ENCODE assay signal across 10 mouse cellular contexts in the genomic region with DNA sequence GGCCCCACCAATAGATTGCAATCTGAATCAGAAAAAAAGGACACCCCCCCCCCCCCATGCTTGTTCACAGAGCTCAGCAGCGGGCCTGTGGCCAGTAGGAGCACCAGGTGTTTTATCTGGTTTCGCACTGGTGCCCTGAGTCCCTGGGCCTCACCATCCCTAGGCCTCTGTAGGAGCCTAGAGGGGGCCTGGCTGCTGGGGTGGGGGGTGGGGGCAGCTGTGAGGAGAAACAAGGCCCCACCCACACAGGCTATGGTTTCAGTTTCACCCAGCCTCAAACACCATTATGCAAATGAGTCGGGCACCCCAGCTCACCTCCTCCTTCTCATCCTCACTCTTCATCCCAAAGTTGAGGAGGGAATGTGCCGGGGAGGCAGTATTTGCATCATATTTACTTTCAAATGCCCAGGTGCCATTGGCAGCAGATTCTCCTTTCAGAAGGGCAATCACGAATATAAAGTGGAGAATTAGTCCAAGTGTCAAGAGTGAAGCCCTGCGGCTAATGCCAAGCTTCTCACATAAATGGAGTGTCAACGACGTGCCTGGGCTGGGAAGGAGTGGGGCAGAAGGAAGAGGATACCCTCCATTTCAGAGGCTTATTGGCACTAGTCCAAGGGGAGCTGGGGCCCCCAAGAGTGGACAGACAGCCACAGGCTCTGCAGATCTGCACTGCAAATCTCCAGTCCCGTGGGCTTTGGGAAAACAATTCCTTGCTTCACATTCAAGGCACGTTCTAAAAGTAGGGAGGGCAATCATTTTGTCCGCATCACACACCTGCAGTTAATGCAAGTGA.
DNase-seq lines count a peak whose midpoint lies in the region; ATAC-seq and TF ChIP-seq lines count a peak whose summit lies in the region.
"Had no signal": no experiment of that assay in that cellular context is flagged by ENCODE, and none has a peak within 500 bp of the region (broad histone marks: within the 10 kb centered on the region; RNA-seq: fewer than 3 reads in every experiment).

No protein-coding gene starts in this region.

- in situ Hi-C loops in CH12.LX (cut with MboI; ENCODE audit: low pct_ligation_motif_present, low pct_unique_long_range_greater_than_20kb, low sequenced_read_pairs): loop anchor here (5.0 to 10.0 kb wide), 3 partner anchors 141 to 511 kb away; no protein-coding TSS in a partner anchor

- dilution Hi-C loops in CH12.LX (cut with MboI; ENCODE audit: extremely low pct_ligation_motif_present, extremely low pct_unique_long_range_greater_than_20kb, low sequenced_read_pairs): no loop called here

- peaks cover 25% of the 10 kb centered on the region for H3K4me1 ChIP-seq in heart, embryonic 15.5 days (replicated peaks)
- peaks cover 23% of the 10 kb centered on the region for H3K4me1 ChIP-seq in lung, embryonic 15.5 days
- H3K4me1 ChIP-seq in CH12.LX (ENCODE audit: control insufficient read depth in 1 of 2, insufficient read depth in 2 of 2): peaks cover 29 to 76% of the 10 kb centered on the region in 2 experiments

- H3K27ac ChIP-seq in heart, embryonic 15.5 days: no peak overlapping the region
- H3K27ac ChIP-seq in lung, embryonic 15.5 days: no peak overlapping the region
- H3K27ac ChIP-seq in CH12.LX (ENCODE audit: insufficient read depth, low read depth): no peak overlapping the region
- H3K27ac ChIP-seq: stomach, embryonic 15.5 days had no signal

- no peak for TF ChIP-seq CTCF in CH12.LX (conservative IDR thresholded peaks at IDR 0.05 in 1 of 2, IDR thresholded peaks at IDR 0.05 in 1 of 2; ENCODE audit: low read depth in 2 of 2, low read length in 2 of 2)

- H3K4me3 ChIP-seq in heart, embryonic 15.5 days: no peak overlapping the region
- H3K4me3 ChIP-seq in lung, embryonic 15.5 days: no peak overlapping the region
- no peak overlapping the region for H3K4me3 ChIP-seq in CH12.LX (replicated peaks in 1 of 3; ENCODE audit: low read depth in 2 of 3, low read length in 2 of 3, poor library complexity in 1 of 3)
- H3K4me3 ChIP-seq: stomach, embryonic 15.5 days had no signal

- 0 out of 2 replicates have a peak, but pooled peaks have one; percentile 35 for ATAC-seq in heart, embryonic 15.5 days (replicated peaks; ENCODE audit: insufficient number of reproducible peaks, insufficient read depth, low FRiP score, low read depth)
- peak; percentile 62 for ATAC-seq in lung, embryonic 15.5 days (ENCODE audit: borderline replicate concordance, extremely low read depth, low FRiP score, low TSS enrichment)
- 0 out of 2 replicates have a peak, but pooled peaks have one; percentile 13 for ATAC-seq in megakaryocyte-erythroid progenitor cell, adult 5-6 weeks (replicated peaks; ENCODE audit: low FRiP score, low TSS enrichment, poor library complexity, severe bottlenecking)

- H3K27me3 ChIP-seq in heart, embryonic 15.5 days: peaks cover 4% of the 10 kb centered on the region; the same call in 1 of the 2 replicates
- no peaks in the 10 kb centered on the region for H3K27me3 ChIP-seq in lung, embryonic 15.5 days
- H3K27me3 ChIP-seq in CH12.LX (replicated peaks): no peaks in the 10 kb centered on the region

- 36% methylated on average over 11 of the region's 11 CpGs for WGBS in heart, embryonic 15.5 days
- 33% methylated on average over 11 of the region's 11 CpGs for WGBS in lung, embryonic 15.5 days

- H3K79me2 ChIP-seq in CH12.LX (replicated peaks; ENCODE audit: control insufficient read depth, extremely low read depth, insufficient read depth, poor library complexity, severe bottlenecking): 0 out of 2 replicates have a peak, but pooled peaks cover 2% of the 10 kb centered on the region

- no peak for TF ChIP-seq RAD21 in CH12.LX (IDR thresholded peaks at IDR 0.05; ENCODE audit: low read depth, low read length)

- no peaks in the 10 kb centered on the region for H3K9me3 ChIP-seq in heart, embryonic 15.5 days (replicated peaks)
- no peaks in the 10 kb centered on the region for H3K9me3 ChIP-seq in lung, embryonic 15.5 days
- peaks cover 8% of the 10 kb centered on the region for H3K9me3 ChIP-seq in CH12.LX (replicated peaks; ENCODE audit: low read length)
- H3K9me3 ChIP-seq: stomach, embryonic 15.5 days had no signal

- no peak for TF ChIP-seq EP300 in CH12.LX (IDR thresholded peaks at IDR 0.05; ENCODE audit: low read length)

- no peaks in the 10 kb centered on the region for H3K36me3 ChIP-seq in heart, embryonic 15.5 days
- H3K36me3 ChIP-seq in lung, embryonic 15.5 days: no peaks in the 10 kb centered on the region
- peaks cover 0 to 18% of the 10 kb centered on the region in 2 experiments for H3K36me3 ChIP-seq in CH12.LX (replicated peaks in 1 of 2; ENCODE audit: control insufficient read depth in 1 of 2, insufficient read depth in 1 of 2, low read length in 1 of 2)
- H3K36me3 ChIP-seq: stomach, embryonic 15.5 days had no signal

- TF ChIP-seq POLR2A in CH12.LX (IDR thresholded peaks at IDR 0.05; ENCODE audit: low read depth, low read length): no peak

- peak overlapping the region; percentile 17 for H3K4me2 ChIP-seq in heart, embryonic 15.5 days
- H3K4me2 ChIP-seq in lung, embryonic 15.5 days: peak overlapping the region; percentile 7; the same call in 1 of the 2 replicates
- H3K4me2 ChIP-seq in CH12.LX (ENCODE audit: insufficient read depth, low read depth, poor library complexity, severe bottlenecking): peak overlapping the region; percentile 66
- H3K4me2 ChIP-seq: stomach, embryonic 15.5 days had no signal

- H3K9ac ChIP-seq in heart, embryonic 15.5 days: no peak overlapping the region
- H3K9ac ChIP-seq in lung, embryonic 15.5 days: no peak overlapping the region
- no peak overlapping the region for H3K9ac ChIP-seq in CH12.LX (ENCODE audit: insufficient read depth, low read depth)
- H3K9ac ChIP-seq: stomach, embryonic 15.5 days had no signal

- DNase-seq in heart, adult 11 months: no peak
- DNase-seq in lung, adult 18-20 months: no peak
- peak; percentile 80 for DNase-seq in CH12.LX (ENCODE audit: extremely low read depth)
- no peak for DNase-seq in frontal cortex, postnatal 36 days (ENCODE audit: low spot score in 2 of 2)
- DNase-seq: gastrocnemius, postnatal 36 days; kidney, postnatal 25 days had no signal

TF ChIP-seq in CH12.LX, 34 proteins besides CTCF, POLR2A, EP300 and RAD21:
- TF ChIP-seq ETS1 (conservative IDR thresholded peaks at IDR 0.05; ENCODE audit: low read depth, low read length) (peak; percentile 78), IRF4 (IDR thresholded peaks at IDR 0.05; ENCODE audit: low read depth, low read length) (peak; percentile 73; the same call in 1 of the 2 replicates), SIN3A (IDR thresholded peaks at IDR 0.05; ENCODE audit: low read length) (peak; percentile 40; the same call in 1 of the 2 replicates), JUN (IDR thresholded peaks at IDR 0.05; ENCODE audit: insufficient read depth, low read depth, low read length) (no peak), USF2 (conservative IDR thresholded peaks at IDR 0.05; ENCODE audit: low read depth, low read length) (no peak), KAT2A (IDR thresholded peaks at IDR 0.05; ENCODE audit: insufficient replicate concordance, low read length) (no peak), MXI1 (IDR thresholded peaks at IDR 0.05; ENCODE audit: low read depth, low read length) (peak; percentile 30; the same call in 1 of the 2 replicates), MEF2A (IDR thresholded peaks at IDR 0.05; ENCODE audit: borderline replicate concordance, low read depth, low read length) (peak; percentile 12; the same call in 1 of the 2 replicates), TCF12 (IDR thresholded peaks at IDR 0.05; ENCODE audit: low read depth, low read length) (peak; percentile 87), CHD2 (IDR thresholded peaks at IDR 0.05; ENCODE audit: low read length) (peak; percentile 56; the same call in 1 of the 2 replicates), MAZ (IDR thresholded peaks at IDR 0.05; ENCODE audit: low read depth, low read length) (peak; percentile 54; the same call in 1 of the 2 replicates), BHLHE40 (IDR thresholded peaks at IDR 0.05; ENCODE audit: low read depth, low read length) (peak; percentile 50)

Comparison
In these comparisons a context has a peak if more than half of its experiments do, and no peak if none do; other contexts are left out.
1. H3K4me2 ChIP-seq: peak in every context shown above with its lines; median percentile 66 in CH12.LX; 17 in heart, embryonic 15.5 days; 7 in lung, embryonic 15.5 days.